Comparison of ENCODE assay signal across 33 mouse cellular contexts in the genomic region with DNA sequence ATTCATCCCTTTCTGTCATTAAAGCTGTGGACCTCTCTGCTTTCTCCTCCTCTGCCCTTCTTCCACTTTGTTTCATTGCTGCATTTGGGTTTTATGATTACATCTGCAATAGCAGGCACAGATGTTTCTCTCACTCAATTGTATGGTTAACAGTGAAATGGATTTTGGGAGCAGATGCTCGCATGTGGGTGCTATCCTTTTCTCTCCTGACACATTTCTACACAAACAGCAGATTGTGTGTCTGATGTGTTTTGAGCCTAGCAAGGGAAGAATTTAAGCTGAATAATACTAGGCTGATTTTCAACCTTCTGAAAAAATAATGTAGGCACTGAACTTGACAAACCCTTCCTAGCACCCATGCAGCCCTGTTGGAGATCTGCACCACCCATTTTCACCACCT. TPM values are rescaled to one million over a fixed set of nuclear protein-coding genes. Genes with fewer than 3 reads are reported as not detected.
DNase-seq lines count a peak whose midpoint lies in the region; ATAC-seq and TF ChIP-seq lines count a peak whose summit lies in the region.
"Had no signal": no experiment of that assay in that cellular context is flagged by ENCODE, and none has a peak within 500 bp of the region (broad histone marks: within the 10 kb centered on the region; RNA-seq: fewer than 3 reads in every experiment).

No protein-coding gene starts in this region.

- no peak overlapping the region for H3K4me2 ChIP-seq in forebrain, postnatal 0 days (ENCODE audit: low read depth)
- no peak overlapping the region for H3K4me2 ChIP-seq in forebrain, embryonic 16.5 days (ENCODE audit: low read length)
- H3K4me2 ChIP-seq: forebrain, embryonic 12.5 days; kidney, embryonic 15.5 days; limb, embryonic 13.5 days; liver, embryonic 11.5 days; lung, embryonic 15.5 days; neural tube, embryonic 12.5 days had no signal

- peak; percentile 3 for DNase-seq in forebrain, postnatal 0 days
- DNase-seq in left cerebral cortex, adult 8-10 months (ENCODE audit: low spot score in 2 of 2), result peak; percentile 3 to 17
- DNase-seq in left cerebral cortex, adult 2 months (ENCODE audit: extremely low spot score in 1 of 2, low spot score in 2 of 2), result no peak
- DNase-seq in right cerebral cortex, adult 2 months (ENCODE audit: low spot score in 2 of 2), result peak; percentile 5 to 19
- DNase-seq in right cerebral cortex, postnatal 14 days, result no peak
- peak; percentile 4 for DNase-seq in right cerebral cortex, postnatal 25 days
- no peak for DNase-seq in cerebellum, adult 9-11 months
- DNase-seq: adrenal gland, adult 8-10 months; gastrocnemius, postnatal 14 days; kidney, adult 18-20 months; spleen, adult 18-20 months; thymus, adult 18-20 months; thymus, postnatal 25 days had no signal

- H3K4me1 ChIP-seq in forebrain, postnatal 0 days (ENCODE audit: insufficient read depth), result no peaks in the 10 kb centered on the region
- H3K4me1 ChIP-seq in forebrain, embryonic 16.5 days (replicated peaks; ENCODE audit: control insufficient read depth, insufficient read depth, low read length), result no peaks in the 10 kb centered on the region
- H3K4me1 ChIP-seq: forebrain, embryonic 12.5 days; hindbrain, embryonic 10.5 days; kidney, embryonic 15.5 days; limb, embryonic 13.5 days; lung, embryonic 15.5 days; midbrain, embryonic 10.5 days; neural tube, embryonic 12.5 days had no signal

- H3K4me3 ChIP-seq in forebrain, postnatal 0 days (ENCODE audit: low read depth, low read length), result no peak overlapping the region
- no peak overlapping the region for H3K4me3 ChIP-seq in forebrain, embryonic 16.5 days (replicated peaks; ENCODE audit: low read length)
- H3K4me3 ChIP-seq in left cerebral cortex, adult 2 months, result no peak overlapping the region
- H3K4me3 ChIP-seq: erythroblast, embryonic 14.5 days; forebrain, embryonic 12.5 days; hindbrain, embryonic 10.5 days; kidney, embryonic 15.5 days; limb, embryonic 13.5 days; lung, embryonic 15.5 days; midbrain, embryonic 10.5 days; myocyte; neural tube, embryonic 12.5 days had no signal

- H3K36me3 ChIP-seq in forebrain, postnatal 0 days (ENCODE audit: insufficient read depth), result no peaks in the 10 kb centered on the region
- no peaks in the 10 kb centered on the region for H3K36me3 ChIP-seq in forebrain, embryonic 16.5 days (ENCODE audit: control insufficient read depth, insufficient read depth)
- H3K36me3 ChIP-seq: forebrain, embryonic 12.5 days; hindbrain, embryonic 10.5 days; kidney, embryonic 15.5 days; limb, embryonic 13.5 days; lung, embryonic 15.5 days; midbrain, embryonic 10.5 days; neural tube, embryonic 12.5 days had no signal

- H3K9ac ChIP-seq in forebrain, postnatal 0 days, result no peak overlapping the region
- no peak overlapping the region for H3K9ac ChIP-seq in forebrain, embryonic 16.5 days (replicated peaks; ENCODE audit: low read depth, low read length)
- H3K9ac ChIP-seq: forebrain, embryonic 12.5 days; kidney, embryonic 15.5 days; limb, embryonic 13.5 days; lung, embryonic 15.5 days; neural tube, embryonic 12.5 days had no signal

- no peak overlapping the region for H3K27ac ChIP-seq in forebrain, postnatal 0 days (ENCODE audit: low read depth, low read length)
- no peak overlapping the region for H3K27ac ChIP-seq in forebrain, embryonic 16.5 days (ENCODE audit: low read length)
- no peak overlapping the region for H3K27ac ChIP-seq in left cerebral cortex, adult 2 months
- H3K27ac ChIP-seq: forebrain, embryonic 12.5 days; hindbrain, embryonic 10.5 days; kidney, embryonic 15.5 days; limb, embryonic 13.5 days; lung, embryonic 15.5 days; midbrain, embryonic 10.5 days; neural tube, embryonic 12.5 days had no signal

- WGBS in forebrain, postnatal 0 days, result 63% methylated on average over 1 of the region's 1 CpGs
- 68% methylated on average over 1 of the region's 1 CpGs for WGBS in forebrain, embryonic 16.5 days

- TF ChIP-seq CTCF in forebrain, postnatal 0 days (IDR thresholded peaks at IDR 0.05; ENCODE audit: low read depth), result no peak
- TF ChIP-seq CTCF in left cerebral cortex, adult 2 months (IDR thresholded peaks at IDR 0.05), result no peak

- H3K27me3 ChIP-seq in forebrain, postnatal 0 days (ENCODE audit: insufficient read depth, low read length), result no peaks in the 10 kb centered on the region
- H3K27me3 ChIP-seq in forebrain, embryonic 16.5 days (replicated peaks; ENCODE audit: control insufficient read depth, insufficient read depth, low read length), result no peaks in the 10 kb centered on the region
- H3K27me3 ChIP-seq: CH12.LX; forebrain, embryonic 12.5 days; kidney, embryonic 15.5 days; limb, embryonic 13.5 days; lung, embryonic 15.5 days; neural tube, embryonic 12.5 days had no signal

- intact Hi-C loops in left cerebral cortex, adult 2 months (cut with DNase I), result no loop called here

- H3K9me3 ChIP-seq in forebrain, postnatal 0 days (ENCODE audit: low read length), result no peaks in the 10 kb centered on the region
- H3K9me3 ChIP-seq in forebrain, embryonic 16.5 days (ENCODE audit: control insufficient read depth, low read length), result no peaks in the 10 kb centered on the region
- H3K9me3 ChIP-seq: forebrain, embryonic 12.5 days; hindbrain, embryonic 10.5 days; kidney, embryonic 15.5 days; limb, embryonic 13.5 days; lung, embryonic 15.5 days; midbrain, embryonic 10.5 days; neural tube, embryonic 12.5 days had no signal

- ATAC-seq in forebrain, postnatal 0 days, result no peak
- ATAC-seq in forebrain, embryonic 16.5 days, result no peak
- ATAC-seq: hindbrain, embryonic 16.5 days; midbrain, embryonic 16.5 days had no signal

RNA-seq across cellular contexts. Expression of a gene that starts 56.9 kb away (rescaled TPM):
- 4.6 and 5.8 TPM in 2 replicates for total RNA-seq in forebrain, postnatal 0 days (2014; rRNA removed)
- 6.7 and 9.6 TPM in 2 replicates for polyA plus RNA-seq in forebrain, postnatal 0 days (2015; fragmentation: Nextera tagmentation; extraction: Ambion mirVana)
- polyA plus RNA-seq in forebrain, embryonic 16.5 days (2015; fragmentation: Nextera tagmentation; extraction: Ambion mirVana), result 2.0 and 4.0 TPM in 2 replicates
- total RNA-seq in left cerebral cortex, adult 8-10 months (2022), result 1 to 10 TPM; 1.3 to 2.4 (median 1.9) TPM
- 1 to 10 TPM; 1.2 to 2.1 TPM for total RNA-seq in left cerebral cortex, adult 2 months (2021)
- total RNA-seq: CH12.LX; common myeloid progenitor, adult 5-6 weeks; gastrocnemius, postnatal 14 days; granulocyte monocyte progenitor cell, adult 5-6 weeks; megakaryocyte progenitor cell, adult 5-6 weeks had no signal
- polyA plus RNA-seq: C2C12; erythroblast, embryonic 14.5 days; heart, embryonic 14.5 days; liver, embryonic 16.5 days; myocyte had no signal

Comparison
In these comparisons a context has a peak if more than half of its experiments do, and no peak if none do; other contexts are left out.
1. DNase-seq: peak in forebrain, postnatal 0 days (single experiment), left cerebral cortex, adult 8-10 months (2 of 2), right cerebral cortex, adult 2 months (2 of 2) and right cerebral cortex, postnatal 25 days (single experiment); none in left cerebral cortex, adult 2 months (0 of 2), right cerebral cortex, postnatal 14 days (single experiment) and cerebellum, adult 9-11 months (single experiment).